Mouse (Mus musculus): ENCODE data around the gene Tlcd1.

DNA sequence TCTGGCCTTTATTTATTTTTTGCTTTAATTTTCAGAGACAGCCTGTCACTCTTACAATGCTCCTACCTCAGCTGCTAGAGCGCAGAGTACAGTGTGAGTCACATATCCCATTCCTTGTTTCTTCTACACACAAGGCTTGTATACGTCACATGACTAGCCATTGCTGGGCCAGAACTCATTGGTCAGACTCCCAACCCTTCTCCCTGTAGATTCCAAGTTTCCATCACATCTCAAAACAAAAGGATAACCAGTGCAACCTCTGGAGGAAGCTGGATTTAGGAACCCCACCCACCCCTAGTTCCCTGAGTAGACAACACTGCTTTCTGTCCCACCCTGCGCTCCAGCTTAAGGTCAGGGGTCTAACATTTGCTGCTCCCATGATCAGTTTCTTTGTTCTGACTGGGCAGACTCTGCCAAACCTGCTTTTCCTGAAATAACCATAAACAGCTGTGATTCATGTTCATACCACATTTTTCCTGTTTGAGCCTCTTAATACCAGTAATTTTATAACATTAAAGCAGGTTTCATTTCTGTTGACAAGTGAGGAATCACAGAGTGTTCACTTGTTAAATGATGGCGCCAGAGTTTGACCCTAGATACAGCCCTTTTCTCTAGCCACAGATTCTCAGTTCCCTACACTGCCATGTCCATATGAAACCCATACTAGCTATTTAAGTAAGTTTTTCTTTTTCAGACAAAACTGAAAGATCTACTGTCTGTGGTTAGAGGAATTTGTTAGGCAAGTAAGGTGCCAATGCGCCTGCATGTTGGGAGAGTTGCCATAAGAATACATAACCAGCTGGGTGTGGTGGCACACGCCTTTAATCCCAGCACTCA is 29.6 kb upstream of the Tlcd1 start:
- TF ChIP-seq POLR2A (IDR thresholded peaks at IDR 0.05; ENCODE audit: low read depth, low read length) (no peak), CTCF (conservative IDR thresholded peaks at IDR 0.05; ENCODE audit: insufficient read depth, insufficient read length, low read depth, low read length) (no peak)

Data from kidney, adult 2 months (tissue).